ENCODE assay signal across 8 mouse cellular contexts in genomic region chr14:8080165-8080679, GRCm38 (mm10). TPM values are rescaled to one million over a fixed set of nuclear protein-coding genes. Genes with fewer than 3 reads are reported as not detected.
DNase-seq lines count a peak whose midpoint lies in the region; ATAC-seq lines count a peak whose summit lies in the region.

Gene Rpp14, plus strand, starts transcription at chr14:8080367.

- H3K4me3 ChIP-seq in heart, embryonic 14.5 days (ENCODE audit: control insufficient read depth in 1 of 2, insufficient read depth in 1 of 2, low read depth in 1 of 2, low read length in 2 of 2) = peak within 1 kb of the TSS; percentile 71 to 82
- peak within 1 kb of the TSS; percentile 67 for H3K4me3 ChIP-seq in liver, embryonic 13.5 days (replicated peaks)
- H3K4me3 ChIP-seq in stomach, embryonic 16.5 days (replicated peaks; ENCODE audit: low read length) = peak within 1 kb of the TSS; percentile 67

- peaks cover 4 to 12% of the 10 kb centered on the region in 2 experiments; a peak in 2 of 4 replicates for H3K4me1 ChIP-seq in heart, embryonic 14.5 days (ENCODE audit: control insufficient read depth in 2 of 2, insufficient read depth in 2 of 2, low read length in 2 of 2)
- H3K4me1 ChIP-seq in liver, embryonic 13.5 days (replicated peaks) = peaks cover 38% of the 10 kb centered on the region
- peaks cover 13% of the 10 kb centered on the region for H3K4me1 ChIP-seq in stomach, embryonic 16.5 days (ENCODE audit: control insufficient read depth, insufficient read depth, low read length)

- H3K36me3 ChIP-seq in heart, embryonic 14.5 days (ENCODE audit: control insufficient read depth, insufficient read depth, low read length) = peaks cover 18% of the 10 kb centered on the region
- H3K36me3 ChIP-seq in liver, embryonic 13.5 days = peaks cover 23% of the 10 kb centered on the region
- 0 out of 2 replicates have a peak, but pooled peaks cover 5% of the 10 kb centered on the region for H3K36me3 ChIP-seq in stomach, embryonic 16.5 days (ENCODE audit: control insufficient read depth, insufficient read depth, low read length)

- ATAC-seq in erythroid progenitor cell, adult 5-6 weeks (replicated peaks; ENCODE audit: low FRiP score, poor library complexity, severe bottlenecking) = peak; percentile 96
- peak; percentile 95 for ATAC-seq in heart, embryonic 14.5 days (ENCODE audit: insufficient number of reproducible peaks, insufficient read depth, low FRiP score, low read depth)
- ATAC-seq in liver, embryonic 13.5 days (ENCODE audit: low read depth) = peak; percentile 94
- peak; percentile 97 for ATAC-seq in stomach, embryonic 16.5 days (ENCODE audit: insufficient read depth, low FRiP score)

- peak within 1 kb of the TSS; percentile 78 for H3K4me2 ChIP-seq in heart, embryonic 14.5 days (ENCODE audit: low read length)
- peak within 1 kb of the TSS; percentile 77 for H3K4me2 ChIP-seq in liver, embryonic 13.5 days
- peak within 1 kb of the TSS; percentile 84 for H3K4me2 ChIP-seq in stomach, embryonic 16.5 days (ENCODE audit: low read depth, low read length)

- under 1% methylated on average over 47 of the region's 47 CpGs for WGBS in heart, embryonic 14.5 days
- under 1% methylated on average over 47 of the region's 47 CpGs for WGBS in liver, embryonic 13.5 days (ENCODE audit: insufficient replicate concordance)
- under 1% methylated on average over 47 of the region's 47 CpGs for WGBS in stomach, embryonic 16.5 days

- H3K27me3 ChIP-seq in heart, embryonic 14.5 days (ENCODE audit: control insufficient read depth, insufficient read depth, low read length) = no peaks in the 10 kb centered on the region
- H3K27me3 ChIP-seq in liver, embryonic 13.5 days = no peaks in the 10 kb centered on the region
- no peaks in the 10 kb centered on the region for H3K27me3 ChIP-seq in stomach, embryonic 16.5 days (ENCODE audit: control insufficient read depth, insufficient read depth, low read length)

- peak within 1 kb of the TSS; percentile 98 to 99 for H3K27ac ChIP-seq in heart, embryonic 14.5 days (replicated peaks in 1 of 2; ENCODE audit: control insufficient read depth in 1 of 2, insufficient read depth in 1 of 2, low read depth in 2 of 2, low read length in 2 of 2)
- peak within 1 kb of the TSS; percentile 88 for H3K27ac ChIP-seq in liver, embryonic 13.5 days
- peak within 1 kb of the TSS; percentile 95 for H3K27ac ChIP-seq in stomach, embryonic 16.5 days (ENCODE audit: low read length)

- H3K9me3 ChIP-seq in heart, embryonic 14.5 days (ENCODE audit: control insufficient read depth, low read length) = no peaks in the 10 kb centered on the region
- no peaks in the 10 kb centered on the region for H3K9me3 ChIP-seq in liver, embryonic 13.5 days (replicated peaks)
- H3K9me3 ChIP-seq in stomach, embryonic 16.5 days (replicated peaks; ENCODE audit: control insufficient read depth, low read length) = no peaks in the 10 kb centered on the region

- peak within 1 kb of the TSS; percentile 85 for H3K9ac ChIP-seq in heart, embryonic 14.5 days (ENCODE audit: low read length)
- H3K9ac ChIP-seq in liver, embryonic 13.5 days = peak within 1 kb of the TSS; percentile 77
- peak within 1 kb of the TSS; percentile 83 for H3K9ac ChIP-seq in stomach, embryonic 16.5 days (ENCODE audit: low read length)

- peak; percentile 97 for DNase-seq in CD4-positive helper T cell, adult 2 months (ENCODE audit: low read depth, low spot score)
- DNase-seq in brain, embryonic 18.5 days (ENCODE audit: low read depth, low spot score) = peak; percentile 84
- peak; percentile 96 for DNase-seq in kidney, postnatal 14 days
- peak; percentile 88 for DNase-seq in liver, embryonic 13.5 days
- DNase-seq in neural tube, embryonic 10.5 days (ENCODE audit: extremely low spot score, low spot score) = peak; percentile 95

RNA-seq across cellular contexts. Expression of gene Rpp14, which starts in this region (rescaled TPM):
- 4.2 and 5.0 TPM in 2 replicates for total RNA-seq in erythroid progenitor cell, adult 5-6 weeks (2015; ENCODE audit: low replicate concordance)
- total RNA-seq in erythroid progenitor cell, adult 5-6 weeks (2017; ENCODE audit: low replicate concordance) = 6.4 and 6.8 TPM in 2 replicates
- polyA plus RNA-seq in heart, embryonic 14.5 days (2014; fragmentation: Nextera tagmentation; extraction: Ambion mirVana) = 46.5 and 47.0 TPM in 2 replicates
- 39.3 and 47.5 TPM in 2 replicates for polyA plus RNA-seq in liver, embryonic 13.5 days (2015; fragmentation: Nextera tagmentation; extraction: Ambion mirVana)
- polyA plus RNA-seq in stomach, embryonic 16.5 days (2015; fragmentation: Nextera tagmentation; extraction: Ambion mirVana) = 47.3 and 57.0 TPM in 2 replicates

Comparison
In these comparisons a context has a peak if more than half of its experiments do, and no peak if none do; other contexts are left out.
1. Peak in every context shown above with its lines: DNase-seq, ATAC-seq, H3K4me3 ChIP-seq and H3K27ac ChIP-seq.